Mouse (Mus musculus): ENCODE results near the gene Slc25a30. TPM values are rescaled to one million over a fixed set of nuclear protein-coding genes. Genes with fewer than 3 reads are reported as not detected.

Slc25a30 gene
- total RNA-seq, 2 experiments from 2014 or later: 15.4 to 18.0 TPM

DNA sequence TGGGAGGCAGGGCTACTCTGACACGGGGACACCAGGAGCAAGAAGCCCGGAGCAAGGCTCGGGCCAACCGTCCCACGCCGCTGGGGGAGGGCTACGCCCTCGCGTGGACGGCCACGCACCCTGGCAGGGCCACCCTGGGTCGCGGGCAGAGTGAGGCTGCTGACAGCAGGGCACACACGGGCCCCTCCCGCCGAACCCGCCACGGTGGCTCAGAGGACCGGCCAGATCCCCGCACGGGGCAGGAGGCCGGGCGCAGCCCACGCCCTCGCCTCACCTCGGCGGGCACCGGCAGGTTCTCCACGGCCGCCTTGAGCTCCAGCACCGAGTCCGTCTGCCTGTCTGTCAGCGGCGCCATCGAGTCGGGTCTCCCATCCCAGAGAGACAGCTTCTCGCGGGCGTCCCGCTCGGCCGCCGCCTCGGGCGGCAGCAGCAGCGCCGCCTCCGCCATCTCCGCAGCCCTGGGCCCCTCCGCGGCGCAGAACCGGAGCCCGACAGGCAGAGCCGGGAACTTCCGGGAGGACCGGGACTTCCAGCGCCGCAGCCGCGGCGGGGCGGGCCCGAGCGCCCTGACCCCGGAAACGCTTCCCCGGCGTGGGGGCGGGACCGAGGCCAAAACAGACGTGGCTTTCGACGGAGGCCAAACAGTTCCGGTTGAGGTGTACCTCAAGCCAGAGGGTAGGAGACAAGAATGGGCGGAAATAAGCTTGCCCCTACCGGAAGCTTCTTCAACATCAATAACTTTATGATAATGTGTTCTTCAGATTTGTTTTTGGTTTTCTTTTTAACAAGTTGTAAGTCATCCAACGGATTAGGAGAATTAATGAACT lies 32.6 kb downstream of the Slc25a30 start, which contains the start of gene Cog3:
Cog3 (minus strand) TSS at position 527 of the 827 bp plus-strand sequence.
- ATAC-seq (replicated peaks; ENCODE audit: low FRiP score, poor library complexity, severe bottlenecking): peak; percentile 91

DNA sequence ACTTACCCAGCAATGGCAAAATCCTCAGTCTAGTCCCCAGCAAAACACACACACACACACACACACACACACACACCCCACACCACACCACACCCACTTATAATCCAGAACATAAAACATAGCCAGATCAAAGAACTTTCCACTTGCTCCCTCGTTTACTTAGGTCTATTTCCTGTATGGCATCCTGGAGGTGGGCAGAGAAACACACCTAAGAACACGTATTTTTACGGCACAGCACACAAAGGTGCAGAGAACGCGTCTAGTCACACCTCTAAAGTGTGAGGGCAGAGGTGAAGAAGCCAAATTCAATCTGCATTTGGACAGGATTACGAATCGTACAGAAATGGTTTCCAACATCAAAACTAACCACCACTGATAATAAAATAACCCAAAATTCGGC lies 33.6 kb downstream of the Slc25a30 start:
- ATAC-seq (replicated peaks; ENCODE audit: low FRiP score, poor library complexity, severe bottlenecking): no peak

- peak; percentile 62 for ATAC-seq (replicated peaks; ENCODE audit: low FRiP score, poor library complexity, severe bottlenecking)
These were observed 35.8 kb downstream of the Slc25a30 start for GRCm38 (mm10) chr14:75751040-75751439.

DNA sequence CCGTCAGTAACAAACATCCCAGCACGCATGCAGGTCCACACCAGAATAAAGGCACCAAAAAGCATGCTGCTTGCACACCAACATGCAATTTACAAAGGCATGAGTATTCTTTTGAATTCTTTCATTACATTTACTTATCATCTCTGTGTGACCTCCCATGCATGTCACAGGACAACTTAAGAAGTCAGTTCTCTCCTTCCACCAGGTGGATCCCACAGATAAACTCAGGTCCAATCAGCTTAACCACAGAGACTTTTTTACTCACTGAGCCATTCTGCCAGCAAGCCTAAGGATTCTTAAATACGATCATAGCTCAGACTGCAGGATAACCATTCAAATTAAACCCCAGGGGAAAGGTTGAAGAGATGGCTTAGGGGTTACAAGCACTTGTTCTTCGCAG lies 37.7 kb downstream of the Slc25a30 start:
- ATAC-seq (replicated peaks; ENCODE audit: low FRiP score, poor library complexity, severe bottlenecking): peak; percentile 56

DNA sequence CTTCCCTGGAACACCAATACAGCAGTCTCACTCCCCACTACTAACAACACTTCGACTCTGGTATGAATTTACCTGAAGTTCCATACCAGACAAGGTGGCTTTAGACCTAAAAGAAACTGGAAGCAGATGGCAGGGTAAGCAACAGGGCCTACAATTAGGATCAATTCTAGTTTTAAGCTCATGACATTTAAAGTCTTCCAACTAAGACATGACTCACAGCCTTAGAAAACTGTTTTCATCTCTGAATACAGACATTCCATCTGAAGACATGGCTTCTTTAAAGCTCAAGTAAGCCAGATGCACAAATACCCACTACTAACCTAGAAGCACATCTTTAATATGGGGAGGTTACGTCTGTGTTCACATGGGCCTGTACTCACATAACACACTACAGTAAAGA lies 38.9 kb downstream of the Slc25a30 start:
- ATAC-seq (replicated peaks; ENCODE audit: low FRiP score, poor library complexity, severe bottlenecking): no peak

GRCm38 (mm10) chr14:75741904-75742303 lies 44.9 kb downstream of the Slc25a30 start:
- ATAC-seq (replicated peaks; ENCODE audit: low FRiP score, poor library complexity, severe bottlenecking): no peak

DNA sequence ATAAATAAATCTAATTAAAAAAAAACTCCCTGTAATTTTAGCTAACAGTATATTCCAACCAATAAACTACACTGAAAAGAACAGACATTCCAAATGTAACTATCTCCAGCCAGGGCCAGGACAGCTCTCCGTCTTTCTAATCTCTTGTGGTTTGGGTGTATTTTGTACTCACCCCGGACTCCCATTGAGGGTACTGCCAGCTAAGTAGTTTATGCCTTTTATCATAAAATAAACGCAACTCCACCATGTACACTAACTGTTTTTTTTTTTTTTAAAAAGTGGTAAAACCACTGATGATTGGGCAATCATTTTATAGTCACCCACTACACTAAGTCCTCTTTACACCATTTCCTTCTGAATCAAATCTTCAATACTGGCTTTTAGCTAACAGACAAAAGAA lies 51.2 kb downstream of the Slc25a30 start:
- no peak for ATAC-seq (replicated peaks; ENCODE audit: low FRiP score, poor library complexity, severe bottlenecking)

DNA sequence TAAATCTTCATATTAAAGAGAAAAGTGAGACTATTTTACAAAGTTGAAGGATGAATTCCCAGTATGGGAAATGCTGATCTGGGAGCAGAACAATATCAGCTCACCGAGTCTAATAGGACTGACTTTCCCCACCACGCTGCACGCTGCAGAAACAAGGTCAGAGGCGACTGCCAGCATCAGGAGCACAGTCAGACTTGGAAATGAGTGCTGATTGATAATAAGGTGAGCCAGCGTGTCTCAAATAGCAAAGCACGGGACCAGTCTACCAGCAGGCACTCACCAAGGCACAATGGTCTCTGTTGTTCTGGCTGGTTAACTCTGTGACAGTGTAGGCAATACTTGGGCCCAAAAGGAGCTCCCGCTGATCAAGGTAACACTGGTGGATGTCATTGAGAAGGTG lies 54.2 kb downstream of the Slc25a30 start:
- ATAC-seq (replicated peaks; ENCODE audit: low FRiP score, poor library complexity, severe bottlenecking): no peak

DNA sequence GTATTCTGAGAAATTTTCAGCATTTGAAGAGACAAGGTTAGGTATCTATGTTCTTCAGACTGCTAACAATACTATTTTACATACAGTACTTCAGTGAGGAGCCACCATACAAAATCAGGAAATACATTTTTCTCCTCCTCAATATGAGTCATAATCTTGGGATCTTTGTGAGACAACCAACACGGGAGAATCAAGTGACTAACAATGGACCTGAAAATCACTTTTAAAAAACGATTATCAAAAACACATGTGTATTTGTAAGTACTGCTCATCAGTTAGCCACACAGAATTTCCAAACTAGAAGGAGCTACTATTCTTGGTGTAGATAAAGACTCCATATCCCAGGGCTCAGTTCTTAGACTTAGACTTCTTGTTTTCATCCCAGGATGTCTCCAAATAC lies 55.5 kb downstream of the Slc25a30 start:
- ATAC-seq (replicated peaks; ENCODE audit: low FRiP score, poor library complexity, severe bottlenecking): no peak

GRCm38 (mm10) chr14:75728111-75728510 lies 58.7 kb downstream of the Slc25a30 start:
- ATAC-seq (replicated peaks; ENCODE audit: low FRiP score, poor library complexity, severe bottlenecking): no peak

DNA sequence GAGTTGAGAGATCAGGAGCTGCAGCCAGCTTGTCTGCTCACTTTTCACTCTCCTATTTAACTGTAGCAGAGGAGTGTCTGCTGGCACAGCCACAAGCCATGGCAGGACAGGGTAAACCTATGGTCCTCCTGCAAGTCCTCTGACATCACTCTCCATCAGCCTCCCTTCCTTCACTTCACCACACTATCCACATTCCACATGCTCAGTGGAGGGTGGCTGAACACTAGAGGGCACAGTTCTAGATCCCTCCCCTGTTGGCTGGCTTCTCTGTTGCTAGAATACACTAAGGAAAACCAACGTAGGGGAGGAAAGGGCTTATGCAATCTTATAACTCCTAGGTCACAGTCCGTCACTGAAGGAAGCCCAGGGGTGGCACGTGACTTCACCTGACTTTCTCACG lies 59.8 kb downstream of the Slc25a30 start:
- ATAC-seq (replicated peaks; ENCODE audit: low FRiP score, poor library complexity, severe bottlenecking): peak; percentile 60

DNA sequence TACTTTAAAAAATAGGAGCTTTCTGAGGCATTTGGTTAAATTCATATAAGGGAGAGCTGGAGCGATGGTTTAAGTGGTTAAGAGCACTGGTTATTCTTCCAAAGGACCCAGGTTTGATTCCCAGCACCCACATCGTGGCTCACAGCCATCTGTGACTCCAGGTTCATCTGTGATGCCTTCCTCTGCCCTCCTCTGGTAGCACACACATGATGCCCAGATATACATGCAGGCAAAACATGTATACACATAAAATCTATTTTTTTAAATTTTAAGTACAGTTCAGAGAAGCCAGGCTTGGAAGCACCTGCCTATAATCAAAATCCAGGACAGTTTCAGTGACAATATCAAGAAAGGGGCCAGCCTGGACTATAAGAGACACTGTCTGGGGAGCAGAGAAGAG lies 64.0 kb downstream of the Slc25a30 start:
- ATAC-seq (replicated peaks; ENCODE audit: low FRiP score, poor library complexity, severe bottlenecking): no peak

- ATAC-seq (replicated peaks; ENCODE audit: low FRiP score, poor library complexity, severe bottlenecking): peak; percentile 76; the same call in 1 of the 2 replicates
These were observed 64.8 kb downstream of the Slc25a30 start for GRCm38 (mm10) chr14:75721977-75722563.

- no peak for ATAC-seq (replicated peaks; ENCODE audit: low FRiP score, poor library complexity, severe bottlenecking)
These were observed 66.7 kb downstream of the Slc25a30 start for GRCm38 (mm10) chr14:75720121-75720520.

DNA sequence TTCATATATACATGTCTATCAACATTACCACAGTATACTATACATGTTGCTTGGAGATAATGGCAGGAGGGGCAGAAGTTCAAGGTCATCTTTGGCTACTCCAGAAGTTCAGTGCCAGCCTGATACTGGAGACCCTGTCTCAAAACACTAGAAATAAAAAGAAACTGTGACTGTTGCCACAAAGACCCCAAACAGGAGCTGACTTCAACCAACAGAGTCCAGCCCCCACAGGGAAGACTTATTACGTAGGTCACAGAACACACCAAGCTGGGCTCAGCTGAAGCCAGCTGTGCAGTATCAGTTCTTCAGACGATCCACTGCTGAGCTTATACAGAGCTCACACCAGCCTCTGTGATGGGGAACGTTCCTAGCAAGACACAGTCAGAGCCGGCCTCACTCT lies 70.4 kb downstream of the Slc25a30 start:
- no peak for ATAC-seq (replicated peaks; ENCODE audit: low FRiP score, poor library complexity, severe bottlenecking)

GRCm38 (mm10) chr14:75713661-75714060 lies 73.2 kb downstream of the Slc25a30 start:
- no peak for ATAC-seq (replicated peaks; ENCODE audit: low FRiP score, poor library complexity, severe bottlenecking)

GRCm38 (mm10) chr14:75712687-75713086 lies 74.2 kb downstream of the Slc25a30 start:
- ATAC-seq (replicated peaks; ENCODE audit: low FRiP score, poor library complexity, severe bottlenecking): no peak

GRCm38 (mm10) chr14:75711731-75712130 lies 75.1 kb downstream of the Slc25a30 start:
- no peak for ATAC-seq (replicated peaks; ENCODE audit: low FRiP score, poor library complexity, severe bottlenecking)
